Mouse (Mus musculus): ENCODE measurements around the gene Serpinb6c.

DNA sequence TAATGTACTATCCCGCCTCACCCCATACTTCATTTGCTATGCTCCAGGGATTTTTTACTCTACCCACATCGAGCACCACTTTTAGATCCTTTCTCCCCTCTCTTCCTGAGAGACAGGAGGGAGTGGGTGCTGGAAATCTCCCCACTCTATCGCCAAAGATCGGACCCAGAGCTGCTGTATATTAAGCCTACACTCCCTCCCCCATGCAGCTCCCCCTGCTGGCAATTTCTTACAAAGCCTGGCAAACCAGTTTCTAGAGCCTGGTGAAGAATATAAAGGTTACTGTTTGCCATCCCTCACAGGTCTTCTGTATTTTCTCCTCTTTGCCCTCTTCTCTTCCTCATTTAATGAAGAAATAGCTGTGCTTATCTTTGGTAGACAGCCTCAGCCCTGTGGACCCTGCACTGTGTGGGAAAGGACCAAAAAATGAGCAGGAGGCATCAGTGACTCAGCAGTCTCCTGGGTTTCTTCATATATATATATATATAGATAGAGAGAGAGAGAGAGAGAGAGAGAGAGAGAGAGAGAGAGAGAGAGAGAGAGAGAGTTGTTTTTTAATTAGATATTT is 36.8 kb upstream of the Serpinb6c start:
- TF ChIP-seq POLR2A (IDR thresholded peaks at IDR 0.05; ENCODE audit: extremely low read depth, insufficient read depth, low read length) (no peak), CTCF (IDR thresholded peaks at IDR 0.05; ENCODE audit: extremely low read depth, insufficient read depth, low read length) (peak; percentile 43)
